Mouse (Mus musculus): ENCODE measurements around the gene Card14.

DNA sequence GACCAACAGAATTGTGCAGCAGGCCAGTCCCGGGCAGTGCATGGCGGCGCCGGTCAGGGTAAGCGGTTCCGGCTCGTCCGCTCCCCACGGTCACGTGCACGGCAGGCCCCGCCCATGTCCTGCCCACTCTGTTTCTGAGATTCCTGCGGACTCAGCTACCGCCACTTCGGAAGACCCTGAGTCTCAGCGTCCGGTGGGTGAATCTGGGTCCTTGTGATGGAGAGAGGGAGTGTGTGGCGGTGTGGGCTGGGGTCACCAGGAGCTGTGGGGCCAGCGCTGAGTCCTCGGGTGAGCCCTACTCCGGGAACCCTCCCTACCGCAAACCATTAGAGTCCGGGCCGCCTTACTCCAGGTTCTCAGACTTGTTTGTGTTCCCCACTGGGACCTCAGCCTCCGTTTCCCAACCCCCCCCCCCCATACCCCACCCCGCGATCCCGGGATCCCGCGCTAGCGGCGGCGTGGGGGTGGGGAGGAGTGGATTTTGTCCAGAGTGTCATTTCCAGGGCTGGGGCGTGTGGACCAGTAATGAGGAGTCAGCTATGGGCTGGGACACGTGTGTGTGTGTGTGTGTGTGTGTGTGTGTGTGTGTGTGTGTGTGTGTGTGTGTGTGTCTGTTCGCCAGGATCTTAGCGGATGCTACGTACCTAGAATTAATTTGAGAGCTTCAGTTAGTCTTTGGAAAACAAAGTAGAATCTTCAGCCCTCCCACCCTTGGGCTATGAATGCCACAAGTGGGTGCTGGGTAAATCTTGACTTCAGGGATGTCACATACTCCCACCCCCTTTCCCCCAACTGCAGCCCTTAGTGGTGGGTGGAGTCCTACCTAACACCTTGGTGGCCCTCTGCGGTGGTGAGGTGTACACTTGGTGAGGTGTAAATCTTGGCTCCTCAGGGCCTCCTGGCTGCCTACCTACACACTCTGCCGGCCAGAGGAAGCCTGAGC lies 48.1 kb downstream of the Card14 start, which contains the start of the genes Sgsh and Slc26a11:
- TF ChIP-seq CTCF (conservative IDR thresholded peaks at IDR 0.05; ENCODE audit: low read length) (no peak), POU5F1 (IDR thresholded peaks at IDR 0.05; ENCODE audit: borderline replicate concordance, low read length) (no peak), NANOG (IDR thresholded peaks at IDR 0.05; ENCODE audit: borderline replicate concordance, low read length) (no peak)
